Mouse (Mus musculus) limb, embryonic 12.5 days (tissue): Measurements from ENCODE around the gene Rasgrp2. TPM values are rescaled to one million over a fixed set of nuclear protein-coding genes. Genes with fewer than 3 reads are reported as not detected.

Source experiments
- polyA plus RNA-seq: library from polyadenylated mRNA; unstranded; fragments of >200 nt; fragmentation: Nextera tagmentation; extraction: Ambion mirVana; gene quantifications from 2 replicates; pipeline ENCODE4 v1.2.1, GENCODE M21; 2016

Gene Rasgrp2
- polyA plus RNA-seq, 1 experiment from 2014 or later = 16.3 TPM

Other genes starting within 250 kb of the Rasgrp2 start
- gene Majin, start 215.0 kb upstream of the Rasgrp2 start, polyA plus RNA-seq = not detected in 2 replicates
- 2.0 and 2.4 TPM in 2 replicates for gene Gpha2, start 173.0 kb upstream of the Rasgrp2 start, polyA plus RNA-seq
- 22.7 and 23.7 TPM in 2 replicates for gene Ppp2r5b, start 163.5 kb upstream of the Rasgrp2 start, polyA plus RNA-seq
- gene Atg2a, start 157.7 kb upstream of the Rasgrp2 start, polyA plus RNA-seq = 11.1 and 11.2 TPM in 2 replicates
- gene Ehd1, start 122.6 kb upstream of the Rasgrp2 start, polyA plus RNA-seq = 71.5 and 71.6 TPM in 2 replicates
- gene Cdc42bpg, start 92.9 kb upstream of the Rasgrp2 start, polyA plus RNA-seq = 0.69 and 0.96 TPM in 2 replicates
- 103 and 107 TPM in 2 replicates for gene Men1, start 64.4 kb upstream of the Rasgrp2 start, polyA plus RNA-seq
- 13.5 and 13.6 TPM in 2 replicates for gene Map4k2, start 58.2 kb upstream of the Rasgrp2 start, polyA plus RNA-seq
- gene Sf1, start 35.6 kb upstream of the Rasgrp2 start, polyA plus RNA-seq = 164 and 171 TPM in 2 replicates
- 6.3 and 6.5 TPM in 2 replicates for gene Pygm, start 14.9 kb upstream of the Rasgrp2 start, polyA plus RNA-seq
- 1.8 and 2.4 TPM in 2 replicates for gene Nrxn2, start 19.4 kb downstream of the Rasgrp2 start, polyA plus RNA-seq
- not detected in 2 replicates for gene Slc22a12, start 143.7 kb downstream of the Rasgrp2 start, polyA plus RNA-seq